Mouse (Mus musculus) gastrocnemius, adult 18-20 months (tissue): Measurements from ENCODE around the gene 4931440F15Rik. TPM values are rescaled to one million over a fixed set of nuclear protein-coding genes. Genes with fewer than 3 reads are reported as not detected.
A peak's percentile ranks its signal among the peaks of the same experiment; 100 is the strongest.

Experiments used
- DNase-seq: peaks from one replicate; pipeline ENCODE4 v3.0.0; 2021; ENCODE audit warnings: low spot score
- total RNA-seq, 2 experiments: library from RNA; stranded (reverse); gene quantifications; 2 replicates each; pipeline ENCODE4 v1.2.3; 2021

The 4931440F15Rik gene
- total RNA-seq, 2 experiments from 2014 or later = 2.1 to 2.8 TPM

DNA sequence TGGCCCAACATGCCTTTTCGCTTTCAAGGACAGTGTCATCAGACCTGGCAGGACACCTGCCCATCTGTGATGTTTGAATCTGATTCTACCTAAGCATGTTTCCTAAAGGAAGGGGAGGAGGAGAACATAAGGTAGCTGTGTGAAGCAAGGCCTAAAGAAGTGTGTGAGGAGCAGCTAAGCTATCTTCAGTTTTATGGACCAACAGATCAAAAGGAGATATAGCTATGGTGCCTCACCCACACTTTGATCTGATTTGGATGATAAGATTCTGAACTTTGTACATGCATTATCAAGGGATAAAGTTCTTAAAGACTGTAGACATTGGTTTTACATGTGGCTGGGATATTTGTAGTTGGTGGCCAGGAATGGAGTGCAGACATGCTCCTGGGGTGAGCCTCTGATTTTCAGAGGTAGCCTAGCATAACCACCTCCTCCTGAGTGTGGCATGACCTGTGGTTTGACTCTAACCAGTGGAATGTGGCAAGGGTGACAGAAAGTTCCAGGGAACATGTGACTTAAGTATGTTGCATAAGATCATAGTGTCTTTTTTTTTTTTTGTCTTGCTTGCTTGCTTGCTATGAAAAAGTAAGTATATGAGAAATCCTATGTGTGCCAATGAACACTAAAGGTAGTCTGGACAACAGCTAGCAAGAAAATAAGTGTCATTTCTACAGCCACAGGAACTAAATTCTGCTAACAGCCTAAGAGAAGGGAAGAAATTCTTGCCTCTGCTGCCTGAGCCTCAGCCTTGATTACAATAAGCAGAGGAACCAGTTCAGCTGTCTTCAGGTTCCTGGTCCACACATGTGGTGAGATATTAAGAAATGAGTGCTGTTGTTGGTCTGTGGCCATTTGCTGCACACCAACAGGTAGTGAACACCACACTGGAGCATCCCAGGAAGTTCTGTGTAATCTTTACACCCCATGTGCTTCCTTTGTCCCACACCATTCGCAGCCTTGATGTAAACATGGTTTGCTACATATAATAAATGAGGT, 23.7 kb downstream of the 4931440F15Rik start:
- no peak for DNase-seq

DNA sequence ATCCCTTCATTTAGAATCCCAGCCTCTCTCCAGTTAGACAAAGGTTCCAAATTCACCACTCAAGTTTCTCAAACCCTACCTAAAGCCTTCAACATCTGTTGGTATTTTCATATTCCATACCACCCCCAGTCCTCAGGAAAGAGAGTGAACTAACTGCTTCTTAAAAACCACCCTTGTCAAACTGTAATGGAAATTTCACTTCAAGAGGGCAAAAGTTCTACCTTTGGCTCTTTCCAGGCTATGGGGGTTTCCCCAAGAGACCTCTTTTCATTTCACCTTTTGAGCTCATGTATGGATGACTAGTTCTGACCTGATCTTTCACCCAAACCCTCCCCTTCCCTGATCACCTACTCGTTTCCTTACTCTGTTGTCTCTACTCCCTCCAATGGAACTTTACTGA, 25.6 kb downstream of the 4931440F15Rik start:
- DNase-seq = no peak

DNA sequence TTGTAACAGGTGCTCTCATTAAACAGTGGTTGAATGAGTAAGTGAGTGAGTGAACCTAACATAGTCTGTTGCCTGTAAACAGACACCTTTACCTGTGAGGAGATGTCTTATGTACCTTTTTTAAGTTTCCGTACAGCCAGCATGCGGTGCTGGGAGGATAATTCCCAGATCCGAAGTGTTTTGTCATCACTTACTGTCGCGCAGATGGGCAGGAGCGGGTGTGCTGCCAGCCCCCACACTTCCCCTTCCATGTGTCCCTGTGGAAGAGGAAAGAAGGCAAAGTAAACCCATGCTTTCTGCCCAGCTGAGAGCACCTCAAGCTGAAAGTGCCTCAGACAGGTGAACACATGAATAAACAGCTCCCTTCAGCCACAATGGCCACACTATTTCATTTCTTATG, 30.4 kb downstream of the 4931440F15Rik start:
- no peak for DNase-seq

DNA sequence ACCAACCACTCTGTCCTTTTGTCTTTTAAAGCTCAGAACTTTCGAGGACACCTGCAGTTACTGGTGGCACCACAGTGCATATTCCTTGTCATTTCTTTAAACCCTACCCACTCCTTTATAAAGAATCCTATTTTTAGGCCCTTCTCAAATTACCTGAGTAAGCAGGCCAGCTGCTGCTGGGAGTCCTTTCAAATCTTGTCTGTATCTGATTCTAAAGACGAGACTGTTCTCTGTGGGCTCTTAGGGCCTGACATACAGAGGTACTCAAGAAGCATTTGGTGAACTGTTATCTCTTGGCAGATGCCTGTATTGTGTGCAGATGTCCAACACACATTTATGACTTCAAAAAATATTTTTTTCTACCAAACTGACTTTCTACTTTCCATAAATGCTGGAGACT, 31.0 kb downstream of the 4931440F15Rik start:
- peak; percentile 21 for DNase-seq

DNA sequence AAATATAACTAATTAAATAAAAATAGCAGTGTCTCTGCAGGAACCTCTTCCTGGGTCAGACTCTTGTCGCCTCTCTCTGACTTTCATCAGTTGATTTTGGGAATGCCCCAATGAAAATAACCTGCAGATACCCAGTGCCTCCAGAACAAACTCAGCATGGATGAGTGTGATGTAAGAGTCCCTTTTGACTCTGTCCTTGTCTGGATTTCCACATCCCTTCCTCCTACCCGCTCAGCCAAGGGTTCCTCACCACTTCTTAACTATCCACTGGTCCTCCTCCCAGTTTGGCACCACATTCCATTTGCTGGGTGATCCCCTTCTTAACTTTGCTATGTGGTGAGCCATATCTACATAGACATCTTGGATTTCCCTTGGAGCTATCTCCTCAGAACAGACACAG, 34.7 kb downstream of the 4931440F15Rik start:
- DNase-seq = no peak

DNA sequence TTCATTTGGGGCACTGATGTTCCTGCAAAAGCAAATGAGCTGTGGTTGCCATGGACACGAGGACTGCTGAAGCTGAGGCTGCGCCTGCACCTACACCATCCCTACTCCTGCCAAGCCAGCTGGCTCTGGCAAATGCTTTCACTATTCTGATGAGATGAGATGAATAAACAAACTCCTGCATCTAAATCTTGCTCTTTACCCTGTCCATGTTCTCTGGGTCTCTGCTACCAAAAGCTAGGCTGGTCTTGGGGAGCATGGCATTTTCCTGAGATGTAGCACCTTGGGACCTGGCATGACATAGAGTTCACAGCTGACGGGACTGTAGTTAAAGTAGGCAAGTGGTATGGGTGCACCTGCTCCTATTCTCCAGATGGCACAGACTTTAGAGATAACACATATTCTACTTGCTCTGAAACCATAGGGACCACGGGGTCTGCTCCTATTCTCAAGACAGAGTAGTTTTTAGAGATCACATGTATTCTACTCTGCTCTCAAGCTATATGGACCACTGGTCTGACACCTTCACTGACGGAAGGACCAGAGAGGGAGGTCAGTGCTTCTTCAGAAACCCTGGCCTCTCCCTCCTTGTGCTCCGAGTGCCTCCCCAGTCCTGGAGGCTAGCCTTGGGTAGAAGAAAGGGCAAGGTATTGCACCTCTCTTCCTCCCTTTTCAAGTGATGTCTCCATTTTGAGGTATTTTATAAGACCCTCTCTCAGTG, 36.4 kb downstream of the 4931440F15Rik start:
- DNase-seq = no peak

DNA sequence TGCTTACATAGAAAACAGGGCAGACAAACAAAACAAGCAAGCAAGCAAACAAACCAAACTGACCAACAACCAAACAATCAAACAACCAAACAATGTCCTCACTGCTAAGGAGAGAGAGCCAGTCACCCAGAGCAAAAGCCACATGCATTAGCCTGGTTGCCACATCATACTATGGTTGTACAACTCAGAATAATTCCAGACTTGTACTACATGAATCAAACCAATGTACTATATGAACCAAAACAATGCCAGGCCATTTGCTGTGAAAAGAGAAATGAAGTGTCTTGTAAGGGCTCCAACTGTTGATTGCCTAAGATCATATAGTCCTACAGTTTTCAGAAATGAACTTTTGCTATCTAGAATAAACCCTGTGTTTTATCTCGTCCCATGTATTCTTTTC, 37.0 kb downstream of the 4931440F15Rik start:
- no peak for DNase-seq

DNA sequence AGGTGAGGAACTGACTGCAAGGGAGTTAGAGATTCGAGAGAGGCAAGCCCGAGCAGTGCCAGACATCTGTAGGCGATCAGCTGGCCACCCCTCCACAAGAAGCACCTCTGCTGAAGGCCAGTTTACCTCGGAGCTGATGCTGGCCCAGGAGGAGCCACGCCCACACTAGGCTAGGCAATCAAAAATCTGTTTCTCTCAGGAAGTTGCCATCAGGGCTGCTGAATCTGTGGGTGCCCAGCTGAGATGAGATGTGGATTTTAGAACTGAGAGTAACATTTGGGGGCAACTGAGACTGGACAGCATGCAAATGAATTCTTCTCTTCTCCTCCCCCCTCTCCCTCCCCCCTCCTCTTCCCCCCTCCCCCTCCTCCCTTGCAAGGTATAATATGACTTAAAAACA, 38.0 kb downstream of the 4931440F15Rik start:
- DNase-seq = no peak

DNA sequence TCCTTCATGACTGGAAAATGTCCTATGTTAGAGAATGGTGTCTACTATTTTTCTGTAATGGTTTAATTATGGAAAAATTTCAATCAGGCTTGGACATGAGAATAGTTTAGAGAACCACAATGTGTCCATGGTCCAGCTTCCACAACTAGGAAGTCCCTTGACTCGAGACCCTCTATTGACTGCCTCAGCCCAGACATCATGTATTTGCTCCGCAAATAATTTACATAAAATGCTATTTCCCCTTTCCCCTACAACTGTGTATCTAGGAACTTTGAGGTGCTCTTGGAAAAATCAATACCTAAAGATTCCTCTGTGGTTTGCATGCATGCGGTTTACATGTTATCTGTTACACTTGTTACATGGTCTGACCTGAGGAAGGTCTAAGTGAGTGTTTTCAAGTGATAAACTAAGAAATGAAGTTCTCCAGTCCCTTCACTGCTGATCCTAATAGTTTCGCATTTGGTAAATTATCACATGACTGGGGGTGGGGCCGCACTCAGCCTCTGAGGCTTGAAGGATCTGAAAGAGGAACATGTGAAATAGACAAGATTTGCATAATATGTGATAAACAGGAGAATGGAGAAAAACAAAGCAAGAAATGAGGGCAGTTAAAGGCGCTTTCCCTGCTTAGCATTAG, 38.8 kb downstream of the 4931440F15Rik start:
- DNase-seq = no peak

DNA sequence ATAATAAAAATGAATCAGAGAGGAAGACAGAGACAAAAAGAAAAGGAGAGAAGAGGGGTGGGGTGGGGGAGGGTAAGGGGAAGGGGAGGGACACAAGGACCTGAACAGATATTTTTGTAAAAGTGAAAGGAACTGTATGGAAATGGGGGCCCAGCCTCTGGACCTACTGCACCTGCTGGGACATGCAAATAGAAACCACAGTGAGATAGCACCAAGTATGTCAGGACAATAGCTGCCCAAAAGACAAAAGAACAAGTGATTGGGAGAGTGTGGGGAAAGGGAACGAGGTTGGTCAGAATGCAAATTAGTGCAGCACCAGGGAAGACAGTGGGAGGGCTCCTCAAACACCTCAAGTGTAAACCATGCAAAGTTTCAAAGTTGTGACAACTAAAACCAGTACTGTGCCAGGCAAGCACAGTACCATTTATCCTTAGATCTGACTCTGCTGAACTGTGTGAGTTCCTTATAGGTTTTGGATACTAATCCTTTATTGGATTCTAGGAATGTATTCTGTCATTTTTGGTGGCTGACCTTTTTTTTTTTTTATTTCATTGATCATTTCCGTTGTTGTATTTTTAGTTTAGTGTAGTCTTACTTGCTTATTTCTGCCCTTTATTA, 46.0 kb downstream of the 4931440F15Rik start:
- DNase-seq = no peak

DNA sequence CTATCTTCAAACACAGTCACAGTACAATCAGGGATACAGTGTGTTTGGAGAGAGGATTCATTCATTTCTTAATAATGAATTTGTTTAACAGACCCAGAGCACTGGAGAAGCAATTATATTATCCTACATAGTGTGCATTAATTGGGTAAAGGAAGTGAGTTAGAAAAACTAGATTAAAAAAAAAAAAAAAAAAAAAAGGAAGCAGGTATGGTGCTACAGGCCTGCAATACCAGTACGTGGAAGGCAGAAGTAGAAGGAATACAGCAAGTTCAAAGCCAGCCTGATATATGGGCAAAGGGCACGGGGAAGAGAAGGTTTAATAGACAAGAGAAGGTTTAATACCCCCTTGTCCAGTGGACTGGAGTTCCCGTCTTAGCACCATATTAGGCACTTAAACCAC, 46.5 kb downstream of the 4931440F15Rik start:
- DNase-seq = no peak

DNA sequence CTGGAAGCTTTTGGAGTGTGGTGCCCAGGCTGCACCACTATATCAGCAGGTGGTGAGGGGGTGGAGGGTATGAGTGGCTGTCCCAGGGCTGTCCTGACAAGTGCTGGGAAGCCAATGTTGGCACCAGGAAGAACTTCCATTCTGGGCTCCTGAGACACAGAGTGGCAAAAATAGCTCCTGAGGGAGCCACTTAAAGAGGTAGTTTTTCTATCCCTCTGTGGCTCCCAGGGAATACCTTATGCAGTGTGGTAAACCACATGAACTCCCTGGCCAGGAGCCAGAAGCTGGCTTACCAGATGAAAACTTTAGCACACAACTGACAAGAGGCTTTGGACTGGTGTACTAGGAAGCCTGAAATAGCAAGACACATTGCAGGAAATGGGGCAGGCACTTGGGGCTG, 47.5 kb downstream of the 4931440F15Rik start:
- peak; percentile 91 for DNase-seq

DNA sequence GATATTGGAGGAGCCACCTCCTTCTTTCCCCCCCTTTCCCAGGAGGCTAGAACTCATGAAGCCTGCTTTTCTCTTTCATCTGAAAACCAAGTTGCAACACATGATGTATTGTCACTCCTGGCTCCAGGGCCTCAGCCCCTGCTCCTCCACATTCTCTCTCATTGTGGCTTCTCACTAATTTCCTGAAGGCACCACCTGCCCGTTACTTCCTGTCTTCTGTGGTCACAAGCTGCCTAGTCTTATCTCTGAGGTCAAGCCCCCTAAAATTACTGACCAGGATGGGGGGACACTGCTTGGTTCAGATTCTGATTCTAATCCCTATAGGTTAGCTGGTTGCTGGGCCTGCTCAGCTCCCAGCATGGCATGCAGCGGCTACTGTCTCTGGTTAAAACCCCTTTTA, 50.7 kb downstream of the 4931440F15Rik start:
- no peak for DNase-seq

DNA sequence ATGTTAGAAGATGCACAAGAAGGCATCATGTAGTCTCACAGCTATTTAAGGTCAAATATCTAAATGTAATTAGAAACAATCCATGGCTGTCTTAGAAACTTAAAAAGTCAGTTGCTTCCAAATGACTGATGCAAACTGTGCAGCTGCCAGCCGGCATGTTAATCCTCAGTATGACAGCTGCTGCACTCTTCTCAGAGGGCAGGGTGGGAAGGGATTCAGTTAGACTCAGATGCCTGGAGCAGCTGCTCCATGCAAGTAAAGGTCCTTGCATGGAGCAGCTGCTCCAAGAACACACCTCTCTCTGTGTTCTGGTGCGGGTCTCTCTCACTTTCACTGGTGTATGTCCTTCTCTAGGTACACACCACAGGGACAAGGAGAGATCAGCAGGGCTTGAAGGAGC, 51.2 kb downstream of the 4931440F15Rik start:
- no peak for DNase-seq

Other genes starting within 250 kb of the 4931440F15Rik start
- 100 to 1,000 TPM; 646 to 802 TPM for gene Rtn4, start 132.7 kb downstream of the 4931440F15Rik start, total RNA-seq
- gene Eml6, start 200.4 kb upstream of the 4931440F15Rik start, total RNA-seq = under 1 TPM; 0.62 to 0.91 TPM